Mouse (Mus musculus): Measurements from ENCODE around the gene 1110008P14Rik. TPM values are rescaled to one million over a fixed set of nuclear protein-coding genes. Genes with fewer than 3 reads are reported as not detected.

Gene 1110008P14Rik
- polyA plus RNA-seq, 1 experiment from 2014 or later, result 107 TPM

DNA sequence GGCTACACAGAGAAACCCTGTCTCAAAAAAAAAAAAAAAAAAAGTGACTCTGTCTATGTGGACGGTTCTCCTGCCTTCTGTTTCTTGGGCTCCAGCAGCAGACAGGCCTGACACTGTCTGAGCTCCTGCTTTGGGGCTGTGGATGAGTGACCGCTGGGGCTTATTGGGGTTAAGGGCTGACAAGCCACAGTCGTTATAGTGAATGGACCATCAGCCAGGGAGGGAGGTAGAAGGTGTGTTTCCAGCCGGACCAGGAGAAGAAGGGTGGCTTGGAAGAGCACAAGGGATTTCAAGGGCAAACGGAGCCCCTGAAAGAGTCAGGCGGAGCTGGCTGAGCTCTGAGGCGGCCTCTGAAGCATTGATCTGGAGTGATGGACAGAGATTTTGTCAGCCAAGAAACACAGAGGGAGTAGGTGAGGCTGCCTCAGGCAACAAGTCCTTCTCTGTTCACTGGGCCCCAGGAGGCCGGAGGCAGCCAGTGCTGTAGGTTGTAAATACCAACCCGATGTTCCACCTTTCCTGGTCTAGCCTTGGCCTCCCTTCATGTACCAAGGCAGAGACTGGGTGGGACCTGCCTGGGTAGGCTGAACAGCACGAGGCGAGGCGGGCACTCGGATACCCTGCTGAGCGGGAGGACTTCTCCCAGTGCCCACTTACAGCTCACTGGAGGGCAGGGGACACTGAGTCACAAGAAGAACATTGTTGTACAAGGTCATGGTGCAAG is 37.0 kb downstream of the 1110008P14Rik start:
- ATAC-seq (ENCODE audit: low FRiP score, low TSS enrichment) (no peak), DNase-seq (no peak)
- 55% methylated on average over 14 of the region's 14 CpGs for WGBS
- no peak overlapping the region for H3K27ac ChIP-seq (replicated peaks; ENCODE audit: low read depth, low read length)
- no peaks in the 10 kb centered on the region for H3K4me1 ChIP-seq (ENCODE audit: control insufficient read depth, insufficient read depth, low read length)
- H3K9ac ChIP-seq (replicated peaks; ENCODE audit: low read length), result no peak overlapping the region
- H3K4me2 ChIP-seq (ENCODE audit: low read length), result no peak overlapping the region
- no peak overlapping the region for H3K4me3 ChIP-seq (replicated peaks; ENCODE audit: low read depth, low read length)
- no peaks in the 10 kb centered on the region for H3K9me3 ChIP-seq (ENCODE audit: control insufficient read depth, low read length)
- peaks cover 12% of the 10 kb centered on the region for H3K36me3 ChIP-seq (ENCODE audit: control insufficient read depth, insufficient read depth, low read length)
- H3K27me3 ChIP-seq (ENCODE audit: control insufficient read depth, insufficient read depth, low read length), result no peaks in the 10 kb centered on the region

DNA sequence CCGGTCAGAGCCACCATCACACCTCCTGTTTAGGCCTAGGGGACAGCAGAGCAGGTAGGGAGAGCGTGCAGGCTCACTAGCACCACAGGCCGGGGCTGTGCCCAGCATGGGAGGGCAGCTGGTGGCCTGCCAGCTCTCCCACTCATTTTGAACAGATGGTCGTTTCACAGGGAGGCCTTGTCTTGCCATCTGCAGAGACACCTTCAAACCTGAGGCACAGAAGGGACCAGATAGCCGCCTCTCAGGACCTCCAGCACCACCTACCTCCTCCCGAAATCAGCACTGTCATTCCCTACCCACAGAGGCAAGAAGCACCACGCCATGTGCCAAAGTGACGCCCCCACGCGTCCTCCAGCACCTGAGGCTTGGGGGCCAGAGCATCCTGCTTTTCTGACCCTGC is 37.7 kb downstream of the 1110008P14Rik start:
- H3K9me3 ChIP-seq (ENCODE audit: control insufficient read depth, low read length), result no peaks in the 10 kb centered on the region
- H3K4me1 ChIP-seq (ENCODE audit: control insufficient read depth, insufficient read depth, low read length), result no peaks in the 10 kb centered on the region
- peaks cover 18% of the 10 kb centered on the region for H3K36me3 ChIP-seq (ENCODE audit: control insufficient read depth, insufficient read depth, low read length)
- no peak overlapping the region for H3K4me3 ChIP-seq (replicated peaks; ENCODE audit: low read depth, low read length)
- H3K27me3 ChIP-seq (ENCODE audit: control insufficient read depth, insufficient read depth, low read length), result no peaks in the 10 kb centered on the region
- H3K9ac ChIP-seq (replicated peaks; ENCODE audit: low read length), result no peak overlapping the region
- ATAC-seq (ENCODE audit: low FRiP score, low TSS enrichment) (no peak), DNase-seq (no peak)
- WGBS, result 74% methylated on average over 10 of the region's 10 CpGs
- H3K4me2 ChIP-seq (ENCODE audit: low read length), result no peak overlapping the region
- H3K27ac ChIP-seq (replicated peaks; ENCODE audit: low read depth, low read length), result no peak overlapping the region

DNA sequence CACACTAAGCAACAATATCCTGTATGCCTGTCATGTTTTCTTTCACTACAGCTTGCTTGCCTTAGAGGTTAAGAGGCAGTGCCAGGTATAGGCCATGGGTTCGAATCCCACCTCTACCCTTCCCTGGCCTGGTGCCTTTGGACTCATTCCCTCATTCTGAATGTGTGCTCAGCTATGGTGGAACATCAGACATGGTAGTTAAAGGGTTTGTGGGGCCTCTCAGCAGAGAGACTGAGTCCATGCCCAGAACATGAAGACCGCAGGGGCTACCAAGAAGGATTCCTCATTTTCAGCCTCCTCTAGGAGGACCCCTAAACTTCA is 38.4 kb downstream of the 1110008P14Rik start:
- Histone ChIP-seq H3K4me3 (replicated peaks; ENCODE audit: low read depth, low read length) (no peak overlapping the region), H3K27ac (replicated peaks; ENCODE audit: low read depth, low read length) (no peak overlapping the region), H3K9me3 (ENCODE audit: control insufficient read depth, low read length) (no peaks in the 10 kb centered on the region), H3K36me3 (ENCODE audit: control insufficient read depth, insufficient read depth, low read length) (peaks cover 18% of the 10 kb centered on the region), H3K27me3 (ENCODE audit: control insufficient read depth, insufficient read depth, low read length) (no peaks in the 10 kb centered on the region), H3K4me2 (ENCODE audit: low read length) (no peak overlapping the region), H3K4me1 (ENCODE audit: control insufficient read depth, insufficient read depth, low read length) (no peaks in the 10 kb centered on the region), H3K9ac (replicated peaks; ENCODE audit: low read length) (no peak overlapping the region)
- 95% methylated on average over 2 of the region's 2 CpGs for WGBS
- no peak for DNase-seq
- ATAC-seq (ENCODE audit: low FRiP score, low TSS enrichment), result no peak

DNA sequence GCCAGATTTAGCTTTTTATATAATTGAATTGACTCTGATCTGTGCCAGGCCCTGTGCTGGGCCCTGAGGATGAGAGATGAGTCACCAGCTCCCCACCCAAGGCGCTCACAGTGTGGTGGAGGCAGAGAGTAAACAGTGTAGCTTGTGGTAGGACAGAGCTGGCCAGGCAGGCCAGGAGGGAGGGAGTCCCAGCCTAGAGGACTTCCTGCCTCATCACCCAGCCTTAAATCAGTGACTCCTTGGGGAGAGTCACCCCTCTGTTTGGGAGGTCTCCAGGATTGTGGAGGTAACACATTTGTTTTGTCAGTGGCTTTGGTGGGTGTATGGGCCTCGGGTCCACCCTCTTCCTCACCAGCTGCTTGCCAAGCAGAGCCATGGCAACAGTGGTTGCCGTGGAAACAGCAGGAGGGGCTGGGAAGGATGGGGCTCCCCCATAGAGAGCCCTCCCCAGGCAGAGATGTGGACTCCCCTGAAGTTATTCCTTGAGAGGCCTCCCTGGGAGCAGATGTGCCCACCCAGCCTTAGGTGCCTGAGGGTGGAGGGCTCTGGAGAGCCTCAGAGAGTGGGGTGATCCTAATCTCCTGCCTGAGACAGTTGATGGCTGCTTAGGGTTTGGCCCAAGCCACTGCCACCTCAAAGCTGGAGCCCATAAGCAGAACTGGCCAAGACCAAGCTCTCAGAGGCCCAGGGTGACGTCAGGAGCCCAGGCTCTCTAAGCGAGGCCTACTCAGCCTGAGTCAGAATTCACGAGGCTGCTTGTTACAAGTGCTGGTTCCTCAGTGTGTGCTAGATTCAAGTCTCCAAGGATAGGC is 39.0 kb downstream of the 1110008P14Rik start:
- Histone ChIP-seq H3K4me3 (replicated peaks; ENCODE audit: low read depth, low read length) (no peak overlapping the region), H3K9me3 (ENCODE audit: control insufficient read depth, low read length) (no peaks in the 10 kb centered on the region), H3K36me3 (ENCODE audit: control insufficient read depth, insufficient read depth, low read length) (peaks cover 19% of the 10 kb centered on the region), H3K27me3 (ENCODE audit: control insufficient read depth, insufficient read depth, low read length) (no peaks in the 10 kb centered on the region), H3K4me2 (ENCODE audit: low read length) (no peak overlapping the region), H3K27ac (replicated peaks; ENCODE audit: low read depth, low read length) (peak overlapping the region; percentile 41; the same call in 1 of the 2 replicates), H3K4me1 (ENCODE audit: control insufficient read depth, insufficient read depth, low read length) (no peaks in the 10 kb centered on the region), H3K9ac (replicated peaks; ENCODE audit: low read length) (no peak overlapping the region)
- WGBS, result 66% methylated on average over 6 of the region's 6 CpGs
- no peak for ATAC-seq (ENCODE audit: low FRiP score, low TSS enrichment)
- DNase-seq, result no peak

DNA sequence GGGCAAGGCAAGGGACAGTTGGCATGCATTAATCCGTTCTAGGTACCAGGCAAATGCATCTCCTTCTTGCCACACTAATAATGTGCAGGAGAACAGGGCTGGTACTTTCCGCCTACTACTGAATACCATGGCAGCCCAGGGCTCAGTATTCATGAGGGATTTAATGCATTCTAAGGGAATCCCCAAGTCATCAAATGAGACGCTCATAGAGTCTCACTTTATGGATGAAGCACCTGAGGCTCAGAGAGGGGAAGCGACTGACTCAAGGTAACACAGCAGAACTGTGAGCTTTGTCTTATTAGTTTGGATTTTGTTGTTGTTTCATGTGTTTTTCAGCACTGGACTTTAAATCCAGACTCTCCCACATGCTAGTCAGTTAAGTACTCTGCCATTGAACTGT is 39.7 kb downstream of the 1110008P14Rik start:
- no peak for DNase-seq
- 76% methylated on average over 4 of the region's 4 CpGs for WGBS
- ATAC-seq (ENCODE audit: low FRiP score, low TSS enrichment), result no peak
- Histone ChIP-seq H3K4me2 (ENCODE audit: low read length) (no peak overlapping the region), H3K4me3 (replicated peaks; ENCODE audit: low read depth, low read length) (no peak overlapping the region), H3K27ac (replicated peaks; ENCODE audit: low read depth, low read length) (no peak overlapping the region), H3K27me3 (ENCODE audit: control insufficient read depth, insufficient read depth, low read length) (no peaks in the 10 kb centered on the region), H3K9me3 (ENCODE audit: control insufficient read depth, low read length) (no peaks in the 10 kb centered on the region), H3K9ac (replicated peaks; ENCODE audit: low read length) (no peak overlapping the region), H3K36me3 (ENCODE audit: control insufficient read depth, insufficient read depth, low read length) (peaks cover 25% of the 10 kb centered on the region), H3K4me1 (ENCODE audit: control insufficient read depth, insufficient read depth, low read length) (no peaks in the 10 kb centered on the region)

DNA sequence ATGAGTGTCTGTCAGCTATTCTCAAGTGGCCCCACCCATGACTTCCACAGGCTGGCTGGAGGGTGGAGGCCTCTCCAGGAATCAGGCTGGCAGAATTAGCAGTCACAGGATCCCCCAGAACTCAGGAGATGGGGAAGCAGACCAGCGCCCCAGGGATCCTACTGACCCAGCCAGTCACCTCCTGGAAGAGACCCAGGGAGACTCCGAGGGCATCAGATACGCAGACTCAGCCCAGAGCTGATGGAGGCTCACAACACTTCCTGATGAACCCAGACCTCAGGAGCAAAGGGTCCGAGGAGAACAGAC is 40.2 kb downstream of the 1110008P14Rik start:
- H3K4me3 ChIP-seq (replicated peaks; ENCODE audit: low read depth, low read length), result no peak overlapping the region
- H3K9ac ChIP-seq (replicated peaks; ENCODE audit: low read length), result no peak overlapping the region
- ATAC-seq (ENCODE audit: low FRiP score, low TSS enrichment), result no peak
- 90% methylated on average over 4 of the region's 4 CpGs for WGBS
- no peak overlapping the region for H3K4me2 ChIP-seq (ENCODE audit: low read length)
- no peak for DNase-seq
- H3K27ac ChIP-seq (replicated peaks; ENCODE audit: low read depth, low read length), result no peak overlapping the region
- peaks cover 29% of the 10 kb centered on the region for H3K36me3 ChIP-seq (ENCODE audit: control insufficient read depth, insufficient read depth, low read length)
- H3K9me3 ChIP-seq (ENCODE audit: control insufficient read depth, low read length), result no peaks in the 10 kb centered on the region
- H3K4me1 ChIP-seq (ENCODE audit: control insufficient read depth, insufficient read depth, low read length), result no peaks in the 10 kb centered on the region
- H3K27me3 ChIP-seq (ENCODE audit: control insufficient read depth, insufficient read depth, low read length), result no peaks in the 10 kb centered on the region

DNA sequence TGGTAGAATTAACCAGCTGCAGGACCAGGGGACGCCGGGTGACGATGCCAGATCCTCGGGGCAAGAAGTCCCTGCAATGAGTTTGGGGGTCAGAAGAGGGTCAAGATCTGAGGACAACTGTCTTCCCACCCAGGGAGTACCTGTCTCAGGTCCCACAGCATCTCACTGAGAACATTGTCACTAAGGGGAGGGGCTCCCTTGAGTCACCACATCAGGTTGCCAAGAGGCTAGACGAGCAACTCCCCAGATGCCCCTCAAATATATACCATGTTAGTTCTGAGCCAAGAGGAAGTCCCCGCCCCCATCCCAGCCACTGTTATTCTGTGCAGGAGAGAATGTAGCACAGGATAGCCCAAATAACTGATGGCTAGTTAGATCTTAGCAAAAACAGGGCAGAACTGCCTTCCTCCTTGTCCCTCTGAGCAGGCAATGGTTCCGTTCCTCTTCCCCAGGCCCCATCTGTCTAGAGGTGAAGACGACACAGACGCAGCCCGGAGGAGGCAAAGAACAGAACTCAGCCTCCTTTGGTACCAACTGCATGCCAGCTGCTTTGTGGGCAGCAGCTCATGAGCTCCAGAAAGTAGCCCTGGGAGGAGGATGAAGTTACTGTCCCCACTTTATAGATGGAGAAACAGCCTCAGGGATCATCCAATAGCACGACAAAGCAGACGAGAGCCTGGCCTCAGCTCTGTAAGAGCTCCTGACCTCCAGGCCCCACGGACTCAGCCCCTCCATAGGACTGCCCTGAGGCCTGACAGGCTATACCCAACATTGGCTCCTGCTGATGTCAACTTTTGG is 40.7 kb downstream of the 1110008P14Rik start:
- Histone ChIP-seq H3K4me1 (ENCODE audit: control insufficient read depth, insufficient read depth, low read length) (no peaks in the 10 kb centered on the region), H3K4me2 (ENCODE audit: low read length) (no peak overlapping the region), H3K27me3 (ENCODE audit: control insufficient read depth, insufficient read depth, low read length) (no peaks in the 10 kb centered on the region), H3K9ac (replicated peaks; ENCODE audit: low read length) (no peak overlapping the region), H3K36me3 (ENCODE audit: control insufficient read depth, insufficient read depth, low read length) (peaks cover 34% of the 10 kb centered on the region), H3K4me3 (replicated peaks; ENCODE audit: low read depth, low read length) (no peak overlapping the region), H3K27ac (replicated peaks; ENCODE audit: low read depth, low read length) (no peak overlapping the region), H3K9me3 (ENCODE audit: control insufficient read depth, low read length) (no peaks in the 10 kb centered on the region)
- 83% methylated on average over 13 of the region's 13 CpGs for WGBS
- no peak for DNase-seq
- no peak for ATAC-seq (ENCODE audit: low FRiP score, low TSS enrichment)

DNA sequence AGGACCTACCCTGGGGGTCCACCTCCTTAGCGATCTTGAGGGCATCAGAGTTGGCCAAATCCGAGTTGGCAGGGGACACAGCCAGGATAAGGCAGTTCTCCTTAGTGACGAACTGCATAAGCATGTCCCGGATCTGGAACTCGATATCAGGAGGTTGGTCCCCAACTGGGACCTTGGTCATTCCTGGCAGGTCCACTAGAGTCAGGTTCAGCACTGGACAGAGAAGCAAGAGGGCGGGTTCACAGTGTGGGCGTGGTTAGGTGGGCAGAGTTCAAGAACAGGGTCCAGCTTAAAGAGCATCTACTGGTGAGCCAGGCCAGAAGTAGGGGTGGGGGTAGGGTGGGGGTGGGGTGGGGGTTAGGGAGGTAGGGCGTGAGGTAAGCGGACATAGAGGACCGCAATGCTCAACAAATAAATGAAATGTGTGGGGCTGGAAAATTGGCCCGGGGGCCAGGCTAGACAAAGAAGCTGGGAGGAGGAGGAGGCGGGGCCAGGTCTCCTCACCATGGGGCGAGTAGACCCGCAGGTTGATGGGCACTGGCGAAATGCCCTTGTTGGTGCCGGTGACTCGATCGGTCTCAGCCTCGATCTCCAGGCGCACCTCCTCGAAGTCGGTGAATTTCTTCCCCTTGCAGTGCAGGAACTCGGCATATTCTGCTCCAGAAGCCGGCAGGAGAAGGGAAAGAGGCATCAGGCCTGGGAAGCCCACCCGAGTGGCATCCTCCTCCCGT is 41.7 kb downstream of the 1110008P14Rik start:
- WGBS, result 46% methylated on average over 26 of the region's 26 CpGs
- H3K4me2 ChIP-seq (ENCODE audit: low read length), result no peak overlapping the region
- ATAC-seq (ENCODE audit: low FRiP score, low TSS enrichment) (no peak), DNase-seq (no peak)
- H3K4me1 ChIP-seq (ENCODE audit: control insufficient read depth, insufficient read depth, low read length), result no peaks in the 10 kb centered on the region
- H3K9ac ChIP-seq (replicated peaks; ENCODE audit: low read length), result no peak overlapping the region
- peaks cover 43% of the 10 kb centered on the region for H3K36me3 ChIP-seq (ENCODE audit: control insufficient read depth, insufficient read depth, low read length)
- H3K27ac ChIP-seq (replicated peaks; ENCODE audit: low read depth, low read length), result no peak overlapping the region
- no peak overlapping the region for H3K4me3 ChIP-seq (replicated peaks; ENCODE audit: low read depth, low read length)
- no peaks in the 10 kb centered on the region for H3K27me3 ChIP-seq (ENCODE audit: control insufficient read depth, insufficient read depth, low read length)
- no peaks in the 10 kb centered on the region for H3K9me3 ChIP-seq (ENCODE audit: control insufficient read depth, low read length)
